Mouse (Mus musculus) limb, embryonic 14.5 days (tissue): ENCODE data around the gene Tnfrsf4. TPM values are rescaled to one million over a fixed set of nuclear protein-coding genes. Genes with fewer than 3 reads are reported as not detected.

ENCODE experiments used
- ATAC-seq: fragments of 200-750 bp; cut with Nextera tagmentation; 2 replicates; pipeline ENCODE4 v1.8.0; 2017; ENCODE audit warnings: low read depth, moderate number of reproducible peaks, moderate TSS enrichment; ENCODE audit not compliant: low FRiP score
- DNase-seq: peaks from one replicate; pipeline ENCODE4 v3.0.0-alpha.2; 2015; ENCODE audit warnings: low spot score
- H3K27ac ChIP-seq: fragments of 300-500 bp; sonication (generic); replicated peaks from 2 replicates; pipeline ENCODE4 v1.5.1; 2014; ENCODE audit warnings: low read depth, mild to moderate bottlenecking, low read length, moderate library complexity, mixed read lengths
- H3K27me3 ChIP-seq: fragments of 300-500 bp; sonication (generic); 2 replicates; pipeline ENCODE4 v1.6.1; 2014; ENCODE audit warnings: low read length, mixed read lengths; ENCODE audit not compliant: control insufficient read depth, insufficient read depth
- H3K36me3 ChIP-seq: fragments of 300-500 bp; sonication (generic); 2 replicates; pipeline ENCODE4 v1.6.1; 2014; ENCODE audit warnings: mild to moderate bottlenecking, low read length, moderate library complexity, mixed read lengths; ENCODE audit not compliant: control insufficient read depth, insufficient read depth
- H3K4me1 ChIP-seq: fragments of 300-500 bp; sonication (generic); 2 replicates; pipeline ENCODE4 v1.6.1; 2014; ENCODE audit warnings: antibody characterized with exemption, low read length, mixed read lengths; ENCODE audit not compliant: control insufficient read depth, insufficient read depth
- H3K4me2 ChIP-seq: fragments of 300-500 bp; sonication (generic); replicated peaks from 2 replicates; pipeline ENCODE4 v1.6.1; 2014; ENCODE audit warnings: low read depth, mild to moderate bottlenecking, low read length, moderate library complexity; ENCODE audit not compliant: severe bottlenecking
- H3K4me3 ChIP-seq: fragments of 300-500 bp; sonication (generic); replicated peaks from 2 replicates; pipeline ENCODE4 v1.5.1; 2014; ENCODE audit warnings: low read length
- H3K9ac ChIP-seq: fragments of 300-500 bp; sonication (generic); 2 replicates; pipeline ENCODE4 v1.6.1; 2014; ENCODE audit warnings: mild to moderate bottlenecking, low read depth, low read length, moderate library complexity; ENCODE audit not compliant: severe bottlenecking
- H3K9me3 ChIP-seq: fragments of 300-500 bp; sonication (generic); 2 replicates; pipeline ENCODE4 v1.6.1; 2016; ENCODE audit warnings: low read length; ENCODE audit not compliant: control insufficient read depth
- POLR2A ChIP-seq: fragments of 200-500 bp; IDR thresholded peaks from 2 replicates; pipeline ENCODE4 v1.8.0; 2012; ENCODE audit warnings: inconsistent platforms, mild to moderate bottlenecking, moderate library complexity, borderline replicate concordance; ENCODE audit not compliant: insufficient read depth, insufficient read length; ENCODE audit errors: extremely low read depth
- WGBS: fragments of 180-500 bp; shearing (Covaris S2); extraction: QIAGEN DNeasy Blood & Tissue Kit; methylation state at CpG from one replicate; pipeline ENCODE4 v1.1.7; 2014; 5-methylcytosine and 5-hydroxymethylcytosine counted together
- polyA plus RNA-seq, 2 experiments: library from polyadenylated mRNA; depleted of rRNA in 1 of 2; stranded (reverse) in 1 of 2; unstranded in 1 of 2; fragments of >200 nt; fragmentation: Nextera tagmentation in 1 of 2; extraction: Ambion mirVana in 1 of 2; gene quantifications; 2 replicates each; pipeline versions ENCODE4 v1.2.1 to v1.2.3; 2012 to 2014

Gene Tnfrsf4
- polyA plus RNA-seq, 2 experiments = 0.58 to 4.8 TPM

DNA sequence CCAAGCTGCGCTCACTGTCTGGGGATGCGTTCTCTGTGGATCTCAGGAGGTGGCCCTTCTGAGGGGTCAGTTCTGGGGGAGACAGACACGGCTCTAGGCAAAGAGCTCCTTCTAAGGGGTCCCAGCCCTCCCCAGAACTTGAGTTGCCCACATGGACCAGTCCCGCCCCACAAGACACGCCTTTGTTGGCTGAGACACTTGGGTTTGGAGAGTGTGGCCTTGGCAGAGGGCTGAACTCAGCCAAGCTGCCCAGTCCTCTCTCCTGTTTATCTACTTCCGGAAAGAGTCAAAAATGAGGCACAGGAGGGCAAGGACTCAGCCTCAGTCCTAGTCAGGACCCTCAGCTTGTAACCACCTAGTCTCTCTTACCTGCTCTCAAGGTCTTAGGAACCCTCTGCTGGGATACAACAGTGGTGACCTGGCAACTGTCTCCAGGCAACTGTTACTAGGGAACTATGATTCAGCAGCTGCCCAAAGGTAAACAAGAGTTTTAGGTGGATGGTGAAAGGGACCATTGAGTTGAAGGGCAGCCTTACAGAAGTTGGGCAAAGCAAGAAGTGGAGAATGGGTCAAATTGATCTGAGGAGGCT lies 36.8 kb downstream of the Tnfrsf4 start:
- H3K4me2 ChIP-seq = no peak overlapping the region
- H3K27ac ChIP-seq = no peak overlapping the region
- WGBS = 72% methylated on average over 6 of the region's 6 CpGs
- H3K4me1 ChIP-seq = no peaks in the 10 kb centered on the region
- H3K4me3 ChIP-seq = no peak overlapping the region
- no peak overlapping the region for H3K9ac ChIP-seq
- H3K9me3 ChIP-seq = no peaks in the 10 kb centered on the region
- DNase-seq (no peak), ATAC-seq (no peak; the same call in 1 of the 2 replicates)
- no peak for TF ChIP-seq POLR2A
- no peaks in the 10 kb centered on the region for H3K36me3 ChIP-seq
- no peaks in the 10 kb centered on the region for H3K27me3 ChIP-seq

DNA sequence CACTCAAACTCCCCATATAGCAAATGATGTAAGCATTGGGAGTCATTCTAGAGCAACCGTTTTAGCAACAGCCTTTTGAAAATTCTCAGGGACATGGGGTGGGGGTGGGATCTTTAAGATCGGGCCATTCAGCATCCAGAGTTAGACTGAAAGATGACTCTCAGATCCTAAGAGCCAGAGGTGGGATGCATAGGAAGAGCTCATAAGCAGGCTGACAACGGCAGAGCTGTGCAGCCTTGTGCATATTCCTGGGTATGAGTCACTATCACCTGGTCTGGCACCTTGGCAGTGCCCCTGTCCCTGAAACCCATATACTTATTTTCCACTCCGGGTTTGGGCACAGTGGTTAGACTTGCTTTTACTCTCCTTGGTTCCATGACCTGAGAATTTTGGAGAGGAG lies 39.5 kb downstream of the Tnfrsf4 start:
- H3K27me3 ChIP-seq = no peaks in the 10 kb centered on the region
- no peak overlapping the region for H3K4me3 ChIP-seq
- TF ChIP-seq POLR2A = no peak
- no peak overlapping the region for H3K27ac ChIP-seq
- no peak overlapping the region for H3K4me2 ChIP-seq
- no peaks in the 10 kb centered on the region for H3K36me3 ChIP-seq
- H3K9me3 ChIP-seq = no peaks in the 10 kb centered on the region
- DNase-seq = no peak
- H3K9ac ChIP-seq = no peak overlapping the region
- H3K4me1 ChIP-seq = no peaks in the 10 kb centered on the region
- ATAC-seq = no peak
- WGBS = 76% methylated on average over 4 of the region's 4 CpGs

DNA sequence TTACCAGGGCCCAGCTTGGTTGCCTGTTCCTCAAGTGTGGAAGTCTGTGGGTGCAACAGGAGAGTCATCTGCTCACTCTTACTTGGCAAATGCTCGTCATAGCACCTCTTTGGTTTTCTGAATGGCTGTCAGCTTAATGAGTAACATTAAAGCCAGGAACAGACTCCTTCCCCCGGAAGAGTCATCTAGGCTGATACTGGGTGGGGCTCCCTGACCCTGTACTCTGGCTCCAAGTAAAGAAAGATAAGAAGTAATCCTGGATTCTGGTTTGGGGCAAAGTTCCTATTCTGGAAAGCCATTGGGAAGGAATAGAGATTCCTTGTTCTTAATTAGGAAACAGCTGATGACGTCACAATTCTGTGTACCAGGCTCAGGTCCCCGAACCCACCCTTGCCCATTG lies 40.5 kb downstream of the Tnfrsf4 start:
- Histone ChIP-seq H3K27me3 (no peaks in the 10 kb centered on the region), H3K9me3 (no peaks in the 10 kb centered on the region), H3K36me3 (no peaks in the 10 kb centered on the region), H3K4me3 (no peak overlapping the region), H3K27ac (no peak overlapping the region), H3K4me1 (no peaks in the 10 kb centered on the region), H3K9ac (no peak overlapping the region), H3K4me2 (no peak overlapping the region)
- TF ChIP-seq POLR2A = no peak
- DNase-seq = no peak
- no peak for ATAC-seq
- WGBS = 82% methylated on average over 4 of the region's 4 CpGs

DNA sequence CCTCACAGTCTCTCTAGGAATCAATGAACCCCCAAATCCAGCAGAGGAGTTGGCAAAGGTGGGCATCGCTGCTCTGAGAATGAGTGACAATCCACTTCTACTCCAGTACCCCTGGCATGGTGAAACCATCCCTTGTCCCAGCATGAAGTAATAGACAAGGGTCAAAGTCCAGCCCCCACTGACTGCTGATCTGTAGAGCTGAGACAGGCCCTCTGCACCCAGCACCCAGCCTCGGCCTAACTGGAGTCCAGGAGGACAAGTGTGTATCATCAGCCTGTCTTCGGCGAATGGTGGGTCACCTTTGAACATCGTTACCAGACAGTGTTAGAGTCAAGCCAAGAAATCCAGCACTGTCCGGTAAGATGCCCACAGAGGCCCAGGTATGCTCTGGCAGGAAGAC lies 41.0 kb downstream of the Tnfrsf4 start:
- no peaks in the 10 kb centered on the region for H3K4me1 ChIP-seq
- no peaks in the 10 kb centered on the region for H3K27me3 ChIP-seq
- H3K9me3 ChIP-seq = no peaks in the 10 kb centered on the region
- no peak overlapping the region for H3K27ac ChIP-seq
- ATAC-seq (no peak), DNase-seq (no peak)
- 90% methylated on average over 6 of the region's 6 CpGs for WGBS
- no peak overlapping the region for H3K4me3 ChIP-seq
- H3K4me2 ChIP-seq = no peak overlapping the region
- no peaks in the 10 kb centered on the region for H3K36me3 ChIP-seq
- TF ChIP-seq POLR2A = no peak
- no peak overlapping the region for H3K9ac ChIP-seq

DNA sequence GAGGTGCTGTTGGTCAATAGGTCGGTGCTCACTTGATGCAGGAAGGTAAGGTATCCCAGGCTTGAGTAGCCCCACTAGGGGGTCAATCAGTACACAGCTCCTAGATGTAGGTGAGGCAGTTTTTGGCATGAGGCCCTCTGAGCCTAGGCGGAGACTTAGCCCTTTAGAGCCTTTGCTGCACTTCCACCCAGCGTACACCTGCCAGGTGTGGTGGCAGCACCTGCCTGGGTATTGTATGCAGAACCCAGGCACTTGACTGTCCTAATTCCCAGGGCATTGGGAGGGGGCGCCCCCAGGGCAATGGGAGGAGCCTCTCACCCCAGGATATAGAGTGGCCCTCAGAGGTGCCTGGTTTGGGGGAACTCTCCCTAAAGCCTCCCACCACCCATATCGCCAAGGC lies 41.5 kb downstream of the Tnfrsf4 start:
- Histone ChIP-seq H3K27ac (no peak overlapping the region), H3K9ac (no peak overlapping the region), H3K27me3 (no peaks in the 10 kb centered on the region), H3K9me3 (no peaks in the 10 kb centered on the region), H3K36me3 (no peaks in the 10 kb centered on the region), H3K4me2 (no peak overlapping the region), H3K4me1 (no peaks in the 10 kb centered on the region), H3K4me3 (no peak overlapping the region)
- no peak for TF ChIP-seq POLR2A
- 84% methylated on average over 5 of the region's 5 CpGs for WGBS
- DNase-seq (no peak), ATAC-seq (no peak)

DNA sequence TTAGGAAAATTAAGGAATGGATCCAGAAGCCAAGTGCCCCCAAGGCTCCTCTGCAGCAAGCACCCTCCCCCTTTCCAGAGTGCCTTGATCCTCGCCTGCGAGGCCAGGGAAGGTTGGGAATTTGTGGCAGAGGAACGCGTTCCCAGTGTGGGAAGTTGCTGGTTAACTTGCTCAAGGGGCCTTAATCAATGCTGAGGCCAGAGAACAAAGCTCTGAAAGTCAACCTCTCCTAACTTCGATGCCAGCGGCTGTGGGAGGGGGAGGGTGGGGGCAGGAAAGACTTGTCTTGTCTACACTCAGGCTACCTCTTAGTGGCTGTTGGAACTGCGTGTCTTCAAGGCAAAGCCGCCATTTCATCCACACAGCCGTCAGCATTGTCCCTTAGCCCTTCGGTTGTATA lies 44.1 kb downstream of the Tnfrsf4 start:
- no peaks in the 10 kb centered on the region for H3K9me3 ChIP-seq
- H3K4me2 ChIP-seq = 0 out of 2 replicates have a peak overlapping the region, but pooled peaks have one; percentile 6
- no peaks in the 10 kb centered on the region for H3K4me1 ChIP-seq
- H3K36me3 ChIP-seq = no peaks in the 10 kb centered on the region
- H3K4me3 ChIP-seq = 0 out of 2 replicates have a peak overlapping the region, but pooled peaks have one; percentile 5
- H3K27me3 ChIP-seq = no peaks in the 10 kb centered on the region
- WGBS = 67% methylated on average over 10 of the region's 10 CpGs
- ATAC-seq (no peak), DNase-seq (no peak)
- H3K27ac ChIP-seq = no peak overlapping the region
- no peak for TF ChIP-seq POLR2A
- no peak overlapping the region for H3K9ac ChIP-seq
